Mouse (Mus musculus) cerebellum, adult 8-10 months (tissue): Measurements from ENCODE around the gene Tmem213.

ENCODE experiments used
- DNase-seq: peaks from one replicate; pipeline ENCODE4 v3.0.0; 2022

Gene Tmem213

DNA sequence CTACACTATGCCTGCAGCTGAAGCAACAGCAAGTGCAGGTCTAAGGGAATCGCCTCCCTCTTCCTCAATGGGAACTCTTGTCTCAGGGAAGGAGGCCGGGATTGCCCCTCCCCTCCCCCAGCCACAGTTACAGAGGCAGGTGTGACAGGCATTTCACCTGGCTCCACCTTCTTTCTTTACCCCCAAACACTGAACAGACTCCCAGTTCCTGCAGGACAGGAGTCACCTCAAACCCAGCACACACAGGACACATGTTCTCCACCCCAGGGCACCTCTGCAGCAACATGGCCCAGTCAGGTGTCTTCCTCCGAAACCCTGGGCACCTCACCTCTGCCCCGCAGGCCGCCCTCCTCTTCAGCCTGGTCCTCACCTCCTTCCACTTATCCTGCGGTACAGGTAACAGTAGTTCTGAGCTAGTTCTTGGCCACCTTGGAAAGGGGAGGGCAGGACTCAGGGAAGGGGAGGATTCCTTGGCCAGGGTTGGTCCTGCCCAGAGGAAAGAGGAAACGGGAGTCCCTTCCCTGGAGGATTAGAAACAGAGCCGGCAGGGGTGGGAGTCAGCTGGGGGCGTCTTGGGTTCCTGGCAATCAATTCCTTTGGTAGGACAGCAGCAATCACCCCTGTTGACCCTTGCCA is at the start of gene Tmem213:
Gene Tmem213 (plus strand): TSS at position 96 of the 636 bp plus-strand sequence.
- no peak for DNase-seq

DNA sequence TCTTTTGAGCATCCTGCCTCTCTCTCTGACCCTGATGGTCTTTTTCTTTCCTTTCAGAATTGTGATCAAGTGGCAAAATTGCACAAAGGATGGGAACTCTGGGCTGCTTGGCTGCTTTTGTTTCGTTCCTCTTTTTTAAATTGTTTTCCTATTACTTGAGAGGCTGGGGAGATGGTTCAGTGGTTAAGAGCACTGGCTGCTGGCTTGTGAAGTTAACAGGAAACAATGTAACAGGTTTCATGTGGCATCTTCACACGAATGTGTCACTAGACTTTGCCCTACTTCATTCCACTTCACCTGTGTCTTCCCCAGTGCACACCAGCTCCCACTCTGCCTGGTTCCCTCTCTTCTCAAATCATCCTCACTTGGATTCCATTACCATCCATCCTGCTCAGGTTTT is 44.4 kb upstream of the Tmem213 start:
- no peak for DNase-seq

GRCm38 (mm10) chr6:38065122-38065500 is 43.9 kb upstream of the Tmem213 start:
- DNase-seq, result peak; percentile 45

DNA sequence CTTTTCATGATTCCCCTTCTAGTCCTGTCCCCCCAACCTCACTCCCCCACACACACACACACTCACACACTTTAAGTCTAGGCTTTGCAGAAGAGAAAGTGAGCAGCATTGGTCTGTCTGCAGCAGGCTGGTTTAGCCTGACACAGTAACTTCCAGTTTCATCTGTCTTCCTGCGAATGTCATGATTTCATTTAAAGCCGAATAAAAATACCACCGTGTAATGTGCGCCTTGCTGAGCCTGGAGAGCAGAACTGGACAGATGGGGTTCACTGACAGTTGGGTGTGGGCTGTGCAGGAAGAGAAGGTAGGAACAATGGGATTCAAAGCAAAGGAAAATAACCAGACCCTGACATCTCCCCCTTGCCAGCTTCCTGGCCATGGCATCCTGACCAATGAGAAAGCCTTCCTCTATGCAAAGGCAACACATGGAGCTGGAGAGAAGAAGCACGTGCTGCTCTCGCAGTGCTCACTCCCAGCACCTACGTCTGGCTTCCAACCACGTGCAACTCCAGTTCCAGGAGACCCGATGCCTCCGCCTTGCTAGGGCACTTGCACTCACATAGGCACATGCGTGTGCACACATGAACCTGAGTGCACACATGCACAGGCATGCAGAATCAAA is 43.4 kb upstream of the Tmem213 start:
- DNase-seq, result peak; percentile 13

DNA sequence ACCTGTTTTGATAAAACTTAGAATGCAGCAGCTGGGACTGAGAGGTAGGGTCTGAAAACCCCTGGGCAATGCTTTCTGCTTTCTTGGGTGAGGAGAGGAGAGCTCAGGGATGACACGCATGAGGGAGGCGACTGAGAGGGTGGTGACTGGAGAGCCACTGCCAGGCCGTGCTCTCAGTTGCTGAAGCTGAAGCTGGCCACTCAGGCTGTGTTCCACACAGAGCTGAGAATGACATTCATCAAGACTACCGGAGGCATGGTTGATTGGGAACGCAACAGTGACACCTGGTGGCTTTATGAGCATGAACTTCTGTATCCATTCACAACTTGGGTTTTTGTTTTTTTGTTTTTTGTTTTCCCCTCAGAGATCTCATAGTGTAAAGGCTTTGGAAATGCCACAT is 42.8 kb upstream of the Tmem213 start:
- DNase-seq, result peak; percentile 54

GRCm38 (mm10) chr6:38071256-38071655 is 37.8 kb upstream of the Tmem213 start:
- DNase-seq, result no peak

GRCm38 (mm10) chr6:38072137-38072796 is 36.8 kb upstream of the Tmem213 start:
- no peak for DNase-seq

DNA sequence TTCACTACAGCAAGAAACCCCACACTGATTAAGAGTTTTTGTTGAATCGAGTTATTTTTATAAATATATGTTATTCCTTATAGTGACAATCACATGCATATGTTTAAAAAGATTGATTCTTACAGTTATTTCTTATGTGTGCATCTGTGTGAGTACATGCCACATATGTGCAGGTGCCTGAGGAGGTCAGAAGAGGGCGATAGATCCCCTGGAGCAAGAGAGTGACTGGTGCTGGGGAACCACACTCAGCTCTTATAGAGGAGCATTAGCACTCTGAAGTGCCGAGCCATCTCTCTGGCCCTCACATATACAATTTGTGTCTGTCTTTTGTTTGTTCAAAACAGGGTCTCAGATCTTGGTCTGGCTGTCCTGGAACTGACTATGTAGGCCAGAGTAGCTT is 35.5 kb upstream of the Tmem213 start:
- no peak for DNase-seq

DNA sequence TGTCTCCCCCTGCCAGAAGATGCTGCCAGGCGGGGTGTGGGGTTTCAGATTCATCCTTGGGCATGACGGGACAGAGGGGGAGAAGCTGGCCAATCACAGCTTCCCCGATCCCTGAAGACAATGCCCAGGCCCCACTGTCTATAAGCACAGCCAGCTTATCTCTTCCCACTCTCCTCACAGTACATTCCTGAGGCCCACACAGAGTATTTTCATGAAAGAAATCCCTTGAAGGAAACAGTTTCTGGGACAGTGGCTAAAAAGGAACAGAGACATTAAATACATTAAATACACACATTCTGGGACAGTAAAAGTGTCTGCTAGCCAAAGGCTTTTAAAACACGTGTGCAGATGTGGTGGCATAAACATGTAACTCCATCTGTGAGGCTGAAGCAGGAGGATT is 28.7 kb upstream of the Tmem213 start:
- no peak for DNase-seq

DNA sequence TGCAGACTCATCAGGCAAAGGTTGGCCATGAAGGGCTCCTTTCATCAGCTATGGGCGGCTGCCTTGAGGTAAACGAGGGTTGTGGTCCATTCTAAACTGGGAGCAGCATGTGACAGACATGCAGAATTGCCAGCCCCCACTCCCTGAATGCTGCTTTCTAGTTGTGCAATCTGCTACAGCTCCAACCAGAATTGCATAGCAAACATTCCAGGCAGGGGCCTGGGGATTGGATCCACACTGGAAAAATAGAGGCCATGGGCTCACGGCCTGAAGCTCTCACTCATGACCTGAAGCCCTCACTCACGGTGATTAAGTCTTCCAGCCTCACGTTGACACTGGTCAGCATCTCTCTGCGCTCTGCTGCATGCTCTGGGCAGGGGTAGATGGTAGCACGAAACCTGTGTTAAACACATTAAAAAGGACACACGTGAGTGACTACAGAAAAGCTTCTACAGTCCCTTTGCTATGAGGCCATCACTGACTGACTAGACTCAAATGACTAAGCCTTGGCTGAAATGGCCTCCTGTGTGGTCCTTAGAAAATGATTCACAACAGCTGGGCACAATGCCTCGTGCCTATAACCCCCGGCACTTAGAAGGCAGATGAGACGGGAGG is 27.2 kb upstream of the Tmem213 start:
- DNase-seq, result no peak

DNA sequence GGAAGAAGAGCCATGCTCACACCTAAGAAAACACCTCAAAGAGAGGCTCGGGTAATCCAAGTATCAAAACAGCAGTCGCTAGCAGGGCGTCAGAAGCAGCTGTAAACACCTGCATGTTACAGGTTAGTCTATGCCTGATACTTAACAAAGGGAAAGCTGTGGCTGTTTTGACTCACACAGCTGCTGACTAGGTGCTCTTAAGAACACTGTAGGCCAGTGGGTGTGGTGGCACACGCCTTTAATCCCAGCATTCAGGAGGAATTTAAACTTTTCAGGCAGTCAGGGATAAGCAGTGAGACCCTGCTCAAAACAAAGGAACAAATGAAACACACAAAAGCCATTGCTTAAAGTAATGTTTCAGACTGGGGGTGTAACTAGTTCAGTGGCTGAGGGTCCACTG is 25.9 kb upstream of the Tmem213 start:
- no peak for DNase-seq

DNA sequence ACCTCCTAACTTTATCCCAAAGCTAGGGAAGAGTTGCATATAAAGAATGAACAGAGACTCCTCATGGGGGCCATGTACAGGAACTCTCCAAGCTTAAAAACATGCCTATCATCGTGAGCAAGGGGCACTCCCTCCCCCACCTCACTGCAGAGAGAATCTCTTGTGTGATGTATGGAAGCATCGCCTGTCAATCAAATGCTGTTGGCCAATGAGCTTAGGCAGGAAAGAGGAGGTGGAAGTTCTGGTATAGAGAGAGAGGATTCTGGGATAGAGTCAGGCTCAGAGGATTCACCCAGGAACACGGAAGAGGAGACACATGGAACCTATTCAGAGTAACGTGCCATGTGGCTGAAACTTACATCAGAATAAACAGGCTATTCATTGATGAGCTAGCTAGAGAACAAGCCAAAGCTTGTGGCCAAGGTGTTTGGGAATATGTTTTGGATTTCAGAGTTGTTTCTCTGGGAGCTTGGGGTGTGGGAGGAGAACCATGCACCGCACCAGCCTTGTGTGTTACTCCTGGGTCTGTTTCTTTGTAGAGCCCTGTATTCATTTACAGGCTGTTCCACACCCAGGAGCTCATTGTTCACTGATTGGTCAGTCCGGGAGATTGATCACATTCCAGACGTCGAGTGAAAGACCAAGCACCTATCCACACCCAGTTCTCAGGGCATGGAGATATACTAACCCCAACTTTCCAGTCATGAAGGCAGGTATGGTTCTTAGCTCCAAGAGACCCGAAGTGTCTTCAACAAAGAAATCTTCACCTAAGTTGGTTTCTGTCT is 21.6 kb upstream of the Tmem213 start:
- DNase-seq, result no peak

GRCm38 (mm10) chr6:38092539-38092938 is 16.5 kb upstream of the Tmem213 start:
- DNase-seq, result no peak

GRCm38 (mm10) chr6:38094701-38095100 is 14.4 kb upstream of the Tmem213 start:
- no peak for DNase-seq

- DNase-seq, result no peak
These were observed 12.1 kb upstream of the Tmem213 start for GRCm38 (mm10) chr6:38096961-38097370.

- no peak for DNase-seq
These were observed 6.7 kb upstream of the Tmem213 start for GRCm38 (mm10) chr6:38102216-38102795.

GRCm38 (mm10) chr6:38103775-38104174 is 5.3 kb upstream of the Tmem213 start:
- no peak for DNase-seq

GRCm38 (mm10) chr6:38105924-38106323 is 3.1 kb upstream of the Tmem213 start:
- no peak for DNase-seq

DNA sequence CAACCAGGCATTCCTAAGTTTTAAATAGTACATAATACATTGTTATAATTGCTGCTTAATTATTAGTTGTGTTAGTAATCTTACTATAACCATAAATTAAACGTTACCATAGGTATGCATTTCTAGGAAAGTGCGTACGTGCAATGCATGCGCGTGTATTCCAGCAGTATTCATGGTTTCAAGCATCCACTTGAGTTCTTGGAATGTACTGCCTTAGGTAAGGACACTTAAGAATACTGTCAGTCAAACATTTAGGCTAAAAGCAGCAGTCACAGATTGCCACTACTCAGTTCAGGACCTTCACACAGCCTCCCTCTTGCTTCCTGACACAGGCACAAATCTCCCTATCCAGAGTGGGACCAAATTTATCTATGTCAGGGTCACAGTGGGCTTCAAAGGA is 606 bp upstream of the Tmem213 start:
- no peak for DNase-seq

GRCm38 (mm10) chr6:38109871-38110270 is 816 bp downstream of the Tmem213 start:
- no peak for DNase-seq

- DNase-seq, result no peak
These were observed 1.8 kb downstream of the Tmem213 start for GRCm38 (mm10) chr6:38110859-38111258.

- DNase-seq, result no peak
These were observed 7.2 kb downstream of the Tmem213 start for GRCm38 (mm10) chr6:38116107-38116770.
